Mouse (Mus musculus): ENCODE data around the gene Trafd1. TPM values are rescaled to one million over a fixed set of nuclear protein-coding genes. Genes with fewer than 3 reads are reported as not detected.
A peak's percentile ranks its signal among the peaks of the same experiment; 100 is the strongest.

Trafd1 gene
- polyA plus RNA-seq, 2 experiments: 17.1 to 18.4 TPM

- Histone ChIP-seq H3K4me2 (ENCODE audit: low read depth) (no peak overlapping the region), H3K27ac (no peak overlapping the region), H3K27me3 (ENCODE audit: control insufficient read depth, insufficient read depth, low read length) (no peaks in the 10 kb centered on the region), H3K36me3 (replicated peaks; ENCODE audit: control insufficient read depth, insufficient read depth, low read depth) (no peaks in the 10 kb centered on the region), H3K4me3 (ENCODE audit: insufficient read depth in 1 of 2, low read depth in 2 of 2, low read length in 2 of 2) (no peak overlapping the region), H3K4me1 (replicated peaks; ENCODE audit: control insufficient read depth in 2 of 2, insufficient read depth in 2 of 2, low read length in 1 of 2) (peaks cover 6 to 8% of the 10 kb centered on the region in 2 experiments), H3K9ac (replicated peaks) (no peak overlapping the region), H3K9me3 (ENCODE audit: control insufficient read depth, low read length) (no peaks in the 10 kb centered on the region; the same call in 1 of the 2 replicates)
- 66% methylated on average over 3 of the region's 3 CpGs for whole genome bisulfite sequencing (ENCODE audit: insufficient replicate concordance)
- no peak for TF ChIP-seq EP300 (IDR thresholded peaks at IDR 0.05; ENCODE audit: low read depth)
- TF ChIP-seq CTCF (IDR thresholded peaks at IDR 0.05; ENCODE audit: low read depth): no peak
- DNase-seq (ENCODE audit: low read depth in 3 of 3, low spot score in 3 of 3): no peak
- no peak for ATAC-seq (ENCODE audit: insufficient read depth)
These were observed 8.0 kb upstream of the Trafd1 start for GRCm38 (mm10) chr5:121393402-121393801.

- TF ChIP-seq EP300 (IDR thresholded peaks at IDR 0.05; ENCODE audit: low read depth) (no peak), CTCF (IDR thresholded peaks at IDR 0.05; ENCODE audit: low read depth) (peak; percentile 79)
- Histone ChIP-seq H3K4me2 (ENCODE audit: low read depth) (no peak overlapping the region), H3K4me3 (ENCODE audit: insufficient read depth in 1 of 2, low read depth in 2 of 2, low read length in 2 of 2) (no peak overlapping the region), H3K36me3 (replicated peaks; ENCODE audit: control insufficient read depth, insufficient read depth, low read depth) (no peaks in the 10 kb centered on the region), H3K9me3 (ENCODE audit: control insufficient read depth, low read length) (no peaks in the 10 kb centered on the region; the same call in 1 of the 2 replicates), H3K27ac (no peak overlapping the region), H3K27me3 (ENCODE audit: control insufficient read depth, insufficient read depth, low read length) (no peaks in the 10 kb centered on the region), H3K4me1 (replicated peaks; ENCODE audit: control insufficient read depth in 2 of 2, insufficient read depth in 2 of 2, low read length in 1 of 2) (peaks cover 6 to 8% of the 10 kb centered on the region in 2 experiments), H3K9ac (replicated peaks) (no peak overlapping the region)
- no peak for ATAC-seq (ENCODE audit: insufficient read depth)
- DNase-seq (ENCODE audit: low read depth in 3 of 3, low spot score in 3 of 3): peak in 1 of 3 experiments; percentile 42
- 49% methylated on average over 16 of the region's 16 CpGs for WGBS (ENCODE audit: insufficient replicate concordance)
These were observed 7.4 kb upstream of the Trafd1 start for GRCm38 (mm10) chr5:121392667-121393380.

- H3K36me3 ChIP-seq (replicated peaks; ENCODE audit: control insufficient read depth, insufficient read depth, low read depth): no peaks in the 10 kb centered on the region
- no peak overlapping the region for H3K4me3 ChIP-seq (ENCODE audit: insufficient read depth in 1 of 2, low read depth in 2 of 2, low read length in 2 of 2)
- H3K4me1 ChIP-seq (replicated peaks; ENCODE audit: control insufficient read depth in 2 of 2, insufficient read depth in 2 of 2, low read length in 1 of 2): peaks cover 4% of the 10 kb centered on the region in 2 experiments; a peak in 3 of 4 replicates
- no peak for ATAC-seq (ENCODE audit: insufficient read depth)
- TF ChIP-seq EP300 (IDR thresholded peaks at IDR 0.05; ENCODE audit: low read depth): no peak
- no peak for TF ChIP-seq CTCF (IDR thresholded peaks at IDR 0.05; ENCODE audit: low read depth)
- no peak for DNase-seq (ENCODE audit: low read depth in 3 of 3, low spot score in 3 of 3)
- no peak overlapping the region for H3K27ac ChIP-seq
- no peaks in the 10 kb centered on the region; the same call in 1 of the 2 replicates for H3K9me3 ChIP-seq (ENCODE audit: control insufficient read depth, low read length)
- H3K4me2 ChIP-seq (ENCODE audit: low read depth): no peak overlapping the region
- no peak overlapping the region for H3K9ac ChIP-seq (replicated peaks)
- H3K27me3 ChIP-seq (ENCODE audit: control insufficient read depth, insufficient read depth, low read length): no peaks in the 10 kb centered on the region; the same call in 1 of the 2 replicates
These were observed 4.3 kb upstream of the Trafd1 start for GRCm38 (mm10) chr5:121389691-121390090.

GRCm38 (mm10) chr5:121389106-121389505, 3.7 kb upstream of the Trafd1 start:
- no peaks in the 10 kb centered on the region for H3K36me3 ChIP-seq (replicated peaks; ENCODE audit: control insufficient read depth, insufficient read depth, low read depth)
- TF ChIP-seq CTCF (IDR thresholded peaks at IDR 0.05; ENCODE audit: low read depth) (no peak), EP300 (IDR thresholded peaks at IDR 0.05; ENCODE audit: low read depth) (no peak)
- WGBS (ENCODE audit: insufficient replicate concordance): 64% methylated on average over 7 of the region's 7 CpGs
- no peak overlapping the region for H3K4me2 ChIP-seq (ENCODE audit: low read depth)
- H3K4me3 ChIP-seq (ENCODE audit: insufficient read depth in 1 of 2, low read depth in 2 of 2, low read length in 2 of 2): no peak overlapping the region
- no peak overlapping the region for H3K9ac ChIP-seq (replicated peaks)
- no peaks in the 10 kb centered on the region; the same call in 1 of the 2 replicates for H3K27me3 ChIP-seq (ENCODE audit: control insufficient read depth, insufficient read depth, low read length)
- H3K4me1 ChIP-seq (replicated peaks; ENCODE audit: control insufficient read depth in 2 of 2, insufficient read depth in 2 of 2, low read length in 1 of 2): peaks cover 8 to 9% of the 10 kb centered on the region in 2 experiments
- DNase-seq (ENCODE audit: low read depth in 3 of 3, low spot score in 3 of 3) (no peak), ATAC-seq (ENCODE audit: insufficient read depth) (no peak)
- no peaks in the 10 kb centered on the region for H3K9me3 ChIP-seq (ENCODE audit: control insufficient read depth, low read length)
- H3K27ac ChIP-seq: no peak overlapping the region

GRCm38 (mm10) chr5:121387126-121387525, 1.7 kb upstream of the Trafd1 start:
- ATAC-seq (ENCODE audit: insufficient read depth) (no peak), DNase-seq (ENCODE audit: low read depth in 3 of 3, low spot score in 3 of 3) (no peak)
- Histone ChIP-seq H3K9ac (replicated peaks) (no peak overlapping the region), H3K9me3 (ENCODE audit: control insufficient read depth, low read length) (no peaks in the 10 kb centered on the region), H3K27me3 (ENCODE audit: control insufficient read depth, insufficient read depth, low read length) (no peaks in the 10 kb centered on the region; the same call in 1 of the 2 replicates), H3K4me1 (replicated peaks; ENCODE audit: control insufficient read depth in 2 of 2, insufficient read depth in 2 of 2, low read length in 1 of 2) (peaks cover 8 to 9% of the 10 kb centered on the region in 2 experiments), H3K4me3 (ENCODE audit: insufficient read depth in 1 of 2, low read depth in 2 of 2, low read length in 2 of 2) (no peak overlapping the region), H3K36me3 (replicated peaks; ENCODE audit: control insufficient read depth, insufficient read depth, low read depth) (no peaks in the 10 kb centered on the region), H3K4me2 (ENCODE audit: low read depth) (no peak overlapping the region), H3K27ac (no peak overlapping the region)
- WGBS (ENCODE audit: insufficient replicate concordance): 73% methylated on average over 4 of the region's 4 CpGs
- TF ChIP-seq CTCF (IDR thresholded peaks at IDR 0.05; ENCODE audit: low read depth): no peak
- no peak for TF ChIP-seq EP300 (IDR thresholded peaks at IDR 0.05; ENCODE audit: low read depth)

Measured in liver, embryonic 14.5 days (tissue).